Comparison of ENCODE assay signal across 24 mouse cellular contexts in the genomic region with DNA sequence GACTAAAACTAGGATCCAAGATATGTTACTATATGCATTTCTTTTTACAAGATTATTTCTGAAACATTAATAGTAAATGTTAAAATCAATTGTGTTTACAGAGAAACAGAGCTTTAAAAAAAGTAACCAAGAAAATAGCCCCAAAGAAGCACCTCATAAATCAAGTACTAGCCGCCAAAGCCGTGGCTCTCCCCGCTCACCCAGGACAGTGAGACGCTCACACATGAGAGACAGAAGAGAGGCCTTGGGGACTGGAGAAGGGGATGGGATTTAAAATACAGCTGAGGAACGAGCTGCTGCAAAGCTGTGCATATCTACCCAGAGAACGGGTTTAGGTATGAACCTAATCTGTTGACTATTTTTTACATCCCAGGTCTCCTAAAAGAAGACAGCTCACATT. TPM values are rescaled to one million over a fixed set of nuclear protein-coding genes. Genes with fewer than 3 reads are reported as not detected.
DNase-seq lines count a peak whose midpoint lies in the region; ATAC-seq and TF ChIP-seq lines count a peak whose summit lies in the region.
"Had no signal": no experiment of that assay in that cellular context is flagged by ENCODE, and none has a peak within 500 bp of the region (broad histone marks: within the 10 kb centered on the region; RNA-seq: fewer than 3 reads in every experiment).

No protein-coding gene starts in this region.

- peak overlapping the region; percentile 29; the same call in 1 of the 2 replicates for H3K4me2 ChIP-seq in lung, embryonic 14.5 days
- H3K4me2 ChIP-seq in heart, embryonic 15.5 days, result peak overlapping the region; percentile 57
- peak overlapping the region; percentile 29; the same call in 1 of the 2 replicates for H3K4me2 ChIP-seq in stomach, embryonic 16.5 days (ENCODE audit: low read depth, low read length)
- H3K4me2 ChIP-seq: embryonic facial prominence, embryonic 12.5 days; hindbrain, embryonic 13.5 days; limb, embryonic 15.5 days; liver, embryonic 13.5 days had no signal

- intact Hi-C loops in heart, postnatal 25 days (cut with DNase I), result no loop called here

- peak overlapping the region; percentile 64; the same call in 1 of the 2 replicates for H3K27ac ChIP-seq in heart, embryonic 10.5 days
- peak overlapping the region; percentile 30; the same call in 1 of the 2 replicates for H3K27ac ChIP-seq in lung, embryonic 14.5 days (ENCODE audit: low read depth)
- peak overlapping the region; percentile 83 for H3K27ac ChIP-seq in heart, embryonic 15.5 days
- no peak overlapping the region for H3K27ac ChIP-seq in stomach, embryonic 16.5 days (ENCODE audit: low read length)
- H3K27ac ChIP-seq: embryonic facial prominence, embryonic 12.5 days; hindbrain, embryonic 13.5 days; limb, embryonic 10.5 days; limb, embryonic 15.5 days; liver, embryonic 13.5 days; macrophage had no signal

- 48% methylated on average over 6 of the region's 6 CpGs for WGBS in heart, embryonic 10.5 days
- WGBS in lung, embryonic 14.5 days, result 36% methylated on average over 6 of the region's 6 CpGs
- 33% methylated on average over 6 of the region's 6 CpGs for WGBS in heart, embryonic 15.5 days
- WGBS in stomach, embryonic 16.5 days, result 43% methylated on average over 6 of the region's 6 CpGs

- no peak for DNase-seq in heart, embryonic 10.5 days (ENCODE audit: low spot score)
- DNase-seq in heart, postnatal 25 days (ENCODE audit: low spot score), result no peak
- DNase-seq in lung, embryonic 14.5 days, result peak; percentile 53
- no peak for DNase-seq in lung, postnatal 14 days
- DNase-seq in spleen, postnatal 4 days (ENCODE audit: low spot score in 2 of 2), result no peak
- DNase-seq: adrenal gland, postnatal 14 days; cerebellum, adult 11 months; cerebellum, adult 9-10 months; cerebellum, postnatal 36 days; gastrocnemius, postnatal 25 days; kidney, postnatal 14 days; layer of hippocampus, adult 9-11 months; liver, embryonic 13.5 days; spleen, adult 18-20 months had no signal

- H3K4me3 ChIP-seq in heart, embryonic 10.5 days, result peak overlapping the region; percentile 32; the same call in 1 of the 2 replicates
- no peak overlapping the region for H3K4me3 ChIP-seq in lung, embryonic 14.5 days (ENCODE audit: low read depth, low read length)
- peak overlapping the region; percentile 40 for H3K4me3 ChIP-seq in heart, embryonic 15.5 days
- no peak overlapping the region for H3K4me3 ChIP-seq in stomach, embryonic 16.5 days (replicated peaks; ENCODE audit: low read length)
- H3K4me3 ChIP-seq: embryonic facial prominence, embryonic 12.5 days; hindbrain, embryonic 13.5 days; limb, embryonic 10.5 days; limb, embryonic 15.5 days; liver, embryonic 13.5 days had no signal

- H3K27me3 ChIP-seq in heart, embryonic 10.5 days (ENCODE audit: insufficient read depth, poor library complexity, severe bottlenecking), result no peaks in the 10 kb centered on the region
- H3K27me3 ChIP-seq in lung, embryonic 14.5 days (ENCODE audit: insufficient read depth, low read length), result no peaks in the 10 kb centered on the region
- no peaks in the 10 kb centered on the region for H3K27me3 ChIP-seq in heart, embryonic 15.5 days
- H3K27me3 ChIP-seq in stomach, embryonic 16.5 days (ENCODE audit: control insufficient read depth, insufficient read depth, low read length), result no peaks in the 10 kb centered on the region
- H3K27me3 ChIP-seq: embryonic facial prominence, embryonic 12.5 days; hindbrain, embryonic 13.5 days; limb, embryonic 15.5 days; liver, embryonic 13.5 days had no signal

- H3K4me1 ChIP-seq in heart, embryonic 10.5 days, result 0 out of 2 replicates have a peak, but pooled peaks cover 3% of the 10 kb centered on the region
- peaks cover 8% of the 10 kb centered on the region for H3K4me1 ChIP-seq in lung, embryonic 14.5 days (ENCODE audit: insufficient read depth)
- H3K4me1 ChIP-seq in heart, embryonic 15.5 days (replicated peaks), result peaks cover 7% of the 10 kb centered on the region; the same call in 1 of the 2 replicates
- H3K4me1 ChIP-seq in stomach, embryonic 16.5 days (ENCODE audit: control insufficient read depth, insufficient read depth, low read length), result peaks cover 5% of the 10 kb centered on the region
- H3K4me1 ChIP-seq: embryonic facial prominence, embryonic 12.5 days had no signal

- no peak for TF ChIP-seq CTCF in lung, embryonic 14.5 days (IDR thresholded peaks at IDR 0.05; ENCODE audit: low read depth)

- H3K9me3 ChIP-seq in heart, embryonic 10.5 days, result no peaks in the 10 kb centered on the region
- no peaks in the 10 kb centered on the region for H3K9me3 ChIP-seq in lung, embryonic 14.5 days (ENCODE audit: low read depth, low read length)
- no peaks in the 10 kb centered on the region for H3K9me3 ChIP-seq in heart, embryonic 15.5 days (replicated peaks)
- H3K9me3 ChIP-seq in stomach, embryonic 16.5 days (replicated peaks; ENCODE audit: control insufficient read depth, low read length), result no peaks in the 10 kb centered on the region
- H3K9me3 ChIP-seq: embryonic facial prominence, embryonic 12.5 days; hindbrain, embryonic 13.5 days; limb, embryonic 10.5 days; limb, embryonic 15.5 days; liver, embryonic 13.5 days had no signal

- H3K36me3 ChIP-seq in heart, embryonic 10.5 days, result 0 out of 2 replicates have a peak, but pooled peaks cover 11% of the 10 kb centered on the region
- H3K36me3 ChIP-seq in lung, embryonic 14.5 days (ENCODE audit: insufficient read depth), result 0 out of 2 replicates have a peak, but pooled peaks cover 6% of the 10 kb centered on the region
- peaks cover 13% of the 10 kb centered on the region for H3K36me3 ChIP-seq in heart, embryonic 15.5 days
- no peaks in the 10 kb centered on the region for H3K36me3 ChIP-seq in stomach, embryonic 16.5 days (ENCODE audit: control insufficient read depth, insufficient read depth, low read length)
- H3K36me3 ChIP-seq: embryonic facial prominence, embryonic 12.5 days; hindbrain, embryonic 13.5 days had no signal

- H3K9ac ChIP-seq in lung, embryonic 14.5 days, result peak overlapping the region; percentile 3; the same call in 1 of the 2 replicates
- peak overlapping the region; percentile 56 for H3K9ac ChIP-seq in heart, embryonic 15.5 days
- H3K9ac ChIP-seq in stomach, embryonic 16.5 days (ENCODE audit: low read length), result no peak overlapping the region
- H3K9ac ChIP-seq: embryonic facial prominence, embryonic 12.5 days; hindbrain, embryonic 13.5 days; limb, embryonic 15.5 days; liver, embryonic 13.5 days had no signal

- 0 out of 2 replicates have a peak, but pooled peaks have one; percentile 28 for ATAC-seq in lung, embryonic 14.5 days (ENCODE audit: insufficient read depth)
- ATAC-seq in heart, embryonic 15.5 days (replicated peaks; ENCODE audit: insufficient number of reproducible peaks, insufficient read depth, low FRiP score, low read depth), result no peak
- ATAC-seq in stomach, embryonic 16.5 days (ENCODE audit: insufficient read depth, low FRiP score), result no peak
- ATAC-seq: forebrain, embryonic 14.5 days; intestine, embryonic 16.5 days had no signal

RNA-seq across cellular contexts. Expression of a gene that starts 5.9 kb away (rescaled TPM):
- 179 and 472 TPM in 2 replicates for polyA plus RNA-seq in heart, embryonic 10.5 days (2016; fragmentation: Nextera tagmentation; extraction: Ambion mirVana)
- 1,000 to 10,000 TPM; 6,036 to 6,221 TPM for total RNA-seq in heart, postnatal 25 days (2021)
- polyA plus RNA-seq in lung, embryonic 14.5 days (2014; fragmentation: Nextera tagmentation; extraction: Ambion mirVana), result 3.3 and 3.6 TPM in 2 replicates
- polyA plus RNA-seq in heart, embryonic 15.5 days (2015; fragmentation: Nextera tagmentation; extraction: Ambion mirVana), result 791 and 1,187 TPM in 2 replicates
- polyA plus RNA-seq in stomach, embryonic 16.5 days (2015; fragmentation: Nextera tagmentation; extraction: Ambion mirVana), result 8.1 and 9.8 TPM in 2 replicates
- total RNA-seq: neutrophil, adult 5-6 weeks had no signal
- polyA plus RNA-seq: macrophage had no signal

RNA-seq across cellular contexts. Expression of a gene that starts 36.4 kb away (rescaled TPM):
- polyA plus RNA-seq in heart, embryonic 10.5 days (2016; fragmentation: Nextera tagmentation; extraction: Ambion mirVana), result 3.1 and 4.4 TPM in 2 replicates
- 10 to 100 TPM; 14.5 to 16.1 TPM for total RNA-seq in heart, postnatal 25 days (2021)
- polyA plus RNA-seq in lung, embryonic 14.5 days (2014; fragmentation: Nextera tagmentation; extraction: Ambion mirVana), result 10.3 and 11.6 TPM in 2 replicates
- 5.1 TPM in 2 replicates for polyA plus RNA-seq in heart, embryonic 15.5 days (2015; fragmentation: Nextera tagmentation; extraction: Ambion mirVana)
- 2.7 and 3.1 TPM in 2 replicates for polyA plus RNA-seq in stomach, embryonic 16.5 days (2015; fragmentation: Nextera tagmentation; extraction: Ambion mirVana)

Comparison
In these comparisons a context has a peak if more than half of its experiments do, and no peak if none do; other contexts are left out.
1. H3K4me3 ChIP-seq: peak in heart, embryonic 10.5 days (single experiment) and heart, embryonic 15.5 days (single experiment); none in lung, embryonic 14.5 days (single experiment) and stomach, embryonic 16.5 days (single experiment).
2. RNA of a gene that starts 5.9 kb away (polyA plus RNA-seq): 791 to 1,187 TPM in heart, embryonic 15.5 days and 179 to 472 TPM in heart, embryonic 10.5 days; 8.1 to 9.8 TPM in stomach, embryonic 16.5 days and 3.3 to 3.6 TPM in lung, embryonic 14.5 days; every median in the first group is over 10 times any median in the second.
3. Peak in every context shown above with its lines, with median percentiles within 50 percentile points of each other: H3K4me2 ChIP-seq.